Comparison of ENCODE assay signal across 11 mouse cellular contexts in genomic region chr11:99022384-99022933, GRCm38 (mm10). TPM values are rescaled to one million over a fixed set of nuclear protein-coding genes. Genes with fewer than 3 reads are reported as not detected.
DNase-seq lines count a peak whose midpoint lies in the region; ATAC-seq and TF ChIP-seq lines count a peak whose summit lies in the region.
"Had no signal": no experiment of that assay in that cellular context is flagged by ENCODE, and none has a peak within 500 bp of the region (broad histone marks: within the 10 kb centered on the region; RNA-seq: fewer than 3 reads in every experiment).

No protein-coding gene starts in this region.

- 60% methylated on average over 5 of the region's 5 CpGs for WGBS in lung, embryonic 15.5 days
- WGBS in embryonic facial prominence, embryonic 15.5 days, result 70% methylated on average over 5 of the region's 5 CpGs
- WGBS in intestine, postnatal 0 days, result 58% methylated on average over 5 of the region's 5 CpGs
- WGBS in neural tube, embryonic 15.5 days, result 81% methylated on average over 5 of the region's 5 CpGs

- no peak for DNase-seq in lung, postnatal 10 days
- no peak for DNase-seq in spleen, postnatal 4 days (ENCODE audit: low spot score in 2 of 2)
- no peak for DNase-seq in layer of hippocampus, adult 11-12 months (ENCODE audit: low spot score)
- no peak for DNase-seq in natural killer cell, adult 2 months (ENCODE audit: low spot score in 2 of 2)
- DNase-seq: cerebellum, adult 11-12 months; right cerebral cortex, postnatal 14 days had no signal

- H3K9me3 ChIP-seq in lung, embryonic 15.5 days, result no peaks in the 10 kb centered on the region
- no peaks in the 10 kb centered on the region for H3K9me3 ChIP-seq in embryonic facial prominence, embryonic 15.5 days (replicated peaks)
- H3K9me3 ChIP-seq in intestine, postnatal 0 days (ENCODE audit: control insufficient read depth), result no peaks in the 10 kb centered on the region
- H3K9me3 ChIP-seq in neural tube, embryonic 15.5 days (replicated peaks), result no peaks in the 10 kb centered on the region

- H3K9ac ChIP-seq in lung, embryonic 15.5 days, result peak overlapping the region; percentile 71; the same call in 1 of the 2 replicates
- no peak overlapping the region for H3K9ac ChIP-seq in embryonic facial prominence, embryonic 15.5 days
- 0 out of 2 replicates have a peak overlapping the region, but pooled peaks have one; percentile 63 for H3K9ac ChIP-seq in intestine, postnatal 0 days (ENCODE audit: low read depth, low read length)
- no peak overlapping the region for H3K9ac ChIP-seq in neural tube, embryonic 15.5 days (replicated peaks)

- TF ChIP-seq CTCF in intestine, postnatal 0 days (IDR thresholded peaks at IDR 0.05; ENCODE audit: low read depth), result no peak

- peaks cover 24% of the 10 kb centered on the region for H3K4me1 ChIP-seq in lung, embryonic 15.5 days
- H3K4me1 ChIP-seq in embryonic facial prominence, embryonic 15.5 days, result peaks cover 22% of the 10 kb centered on the region
- H3K4me1 ChIP-seq in intestine, postnatal 0 days (replicated peaks; ENCODE audit: control insufficient read depth, insufficient read depth, low read length), result no peaks in the 10 kb centered on the region
- peaks cover 13% of the 10 kb centered on the region for H3K4me1 ChIP-seq in neural tube, embryonic 15.5 days

- H3K4me2 ChIP-seq in lung, embryonic 15.5 days, result peak overlapping the region; percentile 58
- H3K4me2 ChIP-seq in embryonic facial prominence, embryonic 15.5 days (replicated peaks), result peak overlapping the region; percentile 72
- peak overlapping the region; percentile 72 for H3K4me2 ChIP-seq in intestine, postnatal 0 days (replicated peaks; ENCODE audit: low read depth)
- H3K4me2 ChIP-seq in neural tube, embryonic 15.5 days, result 0 out of 2 replicates have a peak overlapping the region, but pooled peaks have one; percentile 86

- no peak for ATAC-seq in lung, embryonic 15.5 days (ENCODE audit: borderline replicate concordance, extremely low read depth, low FRiP score, low TSS enrichment)
- ATAC-seq in embryonic facial prominence, embryonic 15.5 days (ENCODE audit: insufficient number of reproducible peaks, low FRiP score, low TSS enrichment, low read depth), result no peak
- ATAC-seq in intestine, postnatal 0 days, result no peak
- ATAC-seq in neural tube, embryonic 15.5 days (ENCODE audit: low FRiP score), result no peak
- ATAC-seq: lung, postnatal 0 days had no signal

- H3K27me3 ChIP-seq in lung, embryonic 15.5 days, result no peaks in the 10 kb centered on the region
- H3K27me3 ChIP-seq in embryonic facial prominence, embryonic 15.5 days, result no peaks in the 10 kb centered on the region
- no peaks in the 10 kb centered on the region for H3K27me3 ChIP-seq in intestine, postnatal 0 days (replicated peaks; ENCODE audit: control insufficient read depth, insufficient read depth, low read length)
- no peaks in the 10 kb centered on the region for H3K27me3 ChIP-seq in neural tube, embryonic 15.5 days (replicated peaks)

- no peak overlapping the region for H3K27ac ChIP-seq in lung, embryonic 15.5 days
- H3K27ac ChIP-seq in embryonic facial prominence, embryonic 15.5 days (replicated peaks), result no peak overlapping the region
- H3K27ac ChIP-seq in intestine, postnatal 0 days (ENCODE audit: low read depth, low read length), result no peak overlapping the region
- H3K27ac ChIP-seq in neural tube, embryonic 15.5 days (replicated peaks), result no peak overlapping the region

- H3K4me3 ChIP-seq in lung, embryonic 15.5 days, result peak overlapping the region; percentile 73
- H3K4me3 ChIP-seq in embryonic facial prominence, embryonic 15.5 days (replicated peaks), result peak overlapping the region; percentile 88
- peak overlapping the region; percentile 71 for H3K4me3 ChIP-seq in intestine, postnatal 0 days (ENCODE audit: low read depth, low read length)
- no peak overlapping the region for H3K4me3 ChIP-seq in neural tube, embryonic 15.5 days (replicated peaks)

- H3K36me3 ChIP-seq in lung, embryonic 15.5 days, result peaks cover 42% of the 10 kb centered on the region
- peaks cover 24% of the 10 kb centered on the region for H3K36me3 ChIP-seq in embryonic facial prominence, embryonic 15.5 days
- peaks cover 15% of the 10 kb centered on the region for H3K36me3 ChIP-seq in intestine, postnatal 0 days (ENCODE audit: control insufficient read depth, insufficient read depth)
- no peaks in the 10 kb centered on the region for H3K36me3 ChIP-seq in neural tube, embryonic 15.5 days

RNA-seq across cellular contexts. Expression of gene Top2a, which starts 1.5 kb away (rescaled TPM):
- 276 and 280 TPM in 2 replicates for polyA plus RNA-seq in lung, embryonic 15.5 days (2015; fragmentation: Nextera tagmentation; extraction: Ambion mirVana)
- 162 and 168 TPM in 2 replicates for polyA plus RNA-seq in embryonic facial prominence, embryonic 15.5 days (2015; fragmentation: Nextera tagmentation; extraction: Ambion mirVana)
- polyA plus RNA-seq in intestine, postnatal 0 days (2015; fragmentation: Nextera tagmentation; extraction: Ambion mirVana), result 40.9 and 41.8 TPM in 2 replicates
- 25.8 and 71.2 TPM in 2 replicates for polyA plus RNA-seq in neural tube, embryonic 15.5 days (2015; fragmentation: Nextera tagmentation; extraction: Ambion mirVana)

RNA-seq across cellular contexts. Expression of gene Igfbp4, which starts 18.6 kb away (rescaled TPM):
- polyA plus RNA-seq in lung, embryonic 15.5 days (2015; fragmentation: Nextera tagmentation; extraction: Ambion mirVana), result 498 and 524 TPM in 2 replicates
- polyA plus RNA-seq in embryonic facial prominence, embryonic 15.5 days (2015; fragmentation: Nextera tagmentation; extraction: Ambion mirVana), result 1,352 and 1,417 TPM in 2 replicates
- 174 and 176 TPM in 2 replicates for polyA plus RNA-seq in intestine, postnatal 0 days (2015; fragmentation: Nextera tagmentation; extraction: Ambion mirVana)
- 151 and 215 TPM in 2 replicates for polyA plus RNA-seq in neural tube, embryonic 15.5 days (2015; fragmentation: Nextera tagmentation; extraction: Ambion mirVana)

RNA-seq across cellular contexts. Expression of gene Gjd3, which starts 39.6 kb away (rescaled TPM):
- 0.20 and 0.61 TPM in 2 replicates for polyA plus RNA-seq in lung, embryonic 15.5 days (2015; fragmentation: Nextera tagmentation; extraction: Ambion mirVana)
- polyA plus RNA-seq in embryonic facial prominence, embryonic 15.5 days (2015; fragmentation: Nextera tagmentation; extraction: Ambion mirVana), result 0.96 and 1.1 TPM in 2 replicates
- 0.61 and 0.80 TPM in 2 replicates for polyA plus RNA-seq in intestine, postnatal 0 days (2015; fragmentation: Nextera tagmentation; extraction: Ambion mirVana)
- polyA plus RNA-seq in neural tube, embryonic 15.5 days (2015; fragmentation: Nextera tagmentation; extraction: Ambion mirVana), result 2.2 and 3.0 TPM in 2 replicates

Comparison
In these comparisons a context has a peak if more than half of its experiments do, and no peak if none do; other contexts are left out.
1. H3K9ac ChIP-seq: peak in lung, embryonic 15.5 days (single experiment) and intestine, postnatal 0 days (single experiment); none in embryonic facial prominence, embryonic 15.5 days (single experiment) and neural tube, embryonic 15.5 days (single experiment).
2. Peak in every context shown above with its lines, with median percentiles within 50 percentile points of each other: H3K4me2 ChIP-seq.